Mouse (Mus musculus): Measurements from ENCODE around the gene 4933407L21Rik. TPM values are rescaled to one million over a fixed set of nuclear protein-coding genes. Genes with fewer than 3 reads are reported as not detected.

Gene 4933407L21Rik
- polyA plus RNA-seq, 1 experiment from 2014 or later, result not detected

GRCm38 (mm10) chr1:85906892-85907291 lies 21.4 kb upstream of the 4933407L21Rik start:
- Histone ChIP-seq H3K27me3 (ENCODE audit: control insufficient read depth, insufficient read depth, low read length) (no peaks in the 10 kb centered on the region), H3K9ac (replicated peaks; ENCODE audit: low read length) (no peak overlapping the region)

GRCm38 (mm10) chr1:85908754-85909590 lies 19.3 kb upstream of the 4933407L21Rik start:
- ATAC-seq (replicated peaks; ENCODE audit: insufficient number of reproducible peaks, low FRiP score, low TSS enrichment, low read depth) (no peak), DNase-seq (ENCODE audit: low spot score) (no peak)
- Histone ChIP-seq H3K9me3 (replicated peaks; ENCODE audit: control insufficient read depth, low read length) (no peaks in the 10 kb centered on the region), H3K4me3 (ENCODE audit: low read depth, low read length) (no peak overlapping the region), H3K27me3 (ENCODE audit: control insufficient read depth, insufficient read depth, low read length) (no peaks in the 10 kb centered on the region), H3K4me2 (ENCODE audit: low read depth, low read length) (no peak overlapping the region), H3K27ac (replicated peaks; ENCODE audit: low read depth, low read length) (no peak overlapping the region), H3K4me1 (ENCODE audit: control insufficient read depth, insufficient read depth, low read length) (no peaks in the 10 kb centered on the region), H3K9ac (replicated peaks; ENCODE audit: low read length) (no peak overlapping the region), H3K36me3 (replicated peaks; ENCODE audit: control insufficient read depth, insufficient read depth, low read depth, low read length) (peaks cover 5% of the 10 kb centered on the region)
- WGBS, result 72% methylated on average over 13 of the region's 13 CpGs

More at GRCm38 (mm10) chr1:85906892-85907291, 21.4 kb upstream of the 4933407L21Rik start:
- H3K27ac ChIP-seq (replicated peaks; ENCODE audit: low read depth, low read length), result no peak overlapping the region
- no peak overlapping the region for H3K4me2 ChIP-seq (ENCODE audit: low read depth, low read length)
- H3K4me3 ChIP-seq (ENCODE audit: low read depth, low read length), result no peak overlapping the region
- 91% methylated on average over 12 of the region's 12 CpGs for WGBS
- no peaks in the 10 kb centered on the region for H3K9me3 ChIP-seq (replicated peaks; ENCODE audit: control insufficient read depth, low read length)
- no peaks in the 10 kb centered on the region; the same call in 1 of the 2 replicates for H3K4me1 ChIP-seq (ENCODE audit: control insufficient read depth, insufficient read depth, low read length)
- no peak for ATAC-seq (replicated peaks; ENCODE audit: insufficient number of reproducible peaks, low FRiP score, low TSS enrichment, low read depth)
- peaks cover 8% of the 10 kb centered on the region for H3K36me3 ChIP-seq (replicated peaks; ENCODE audit: control insufficient read depth, insufficient read depth, low read depth, low read length)
- DNase-seq (ENCODE audit: low spot score), result no peak

- H3K9me3 ChIP-seq (replicated peaks; ENCODE audit: control insufficient read depth, low read length), result no peaks in the 10 kb centered on the region
- H3K4me1 ChIP-seq (ENCODE audit: control insufficient read depth, insufficient read depth, low read length), result no peaks in the 10 kb centered on the region
- no peak overlapping the region for H3K9ac ChIP-seq (replicated peaks; ENCODE audit: low read length)
- H3K4me3 ChIP-seq (ENCODE audit: low read depth, low read length), result no peak overlapping the region
- no peak overlapping the region for H3K27ac ChIP-seq (replicated peaks; ENCODE audit: low read depth, low read length)
- DNase-seq (ENCODE audit: low spot score) (no peak), ATAC-seq (replicated peaks; ENCODE audit: insufficient number of reproducible peaks, low FRiP score, low TSS enrichment, low read depth) (no peak)
- H3K27me3 ChIP-seq (ENCODE audit: control insufficient read depth, insufficient read depth, low read length), result no peaks in the 10 kb centered on the region
- WGBS, result 90% methylated on average over 7 of the region's 7 CpGs
- no peaks in the 10 kb centered on the region for H3K36me3 ChIP-seq (replicated peaks; ENCODE audit: control insufficient read depth, insufficient read depth, low read depth, low read length)
- no peak overlapping the region for H3K4me2 ChIP-seq (ENCODE audit: low read depth, low read length)
Measured at GRCm38 (mm10) chr1:85913078-85913755, 15.1 kb upstream of the 4933407L21Rik start.

- no peak for DNase-seq (ENCODE audit: low spot score)
- H3K9ac ChIP-seq (replicated peaks; ENCODE audit: low read length), result no peak overlapping the region
- H3K36me3 ChIP-seq (replicated peaks; ENCODE audit: control insufficient read depth, insufficient read depth, low read depth, low read length), result no peaks in the 10 kb centered on the region
- H3K4me1 ChIP-seq (ENCODE audit: control insufficient read depth, insufficient read depth, low read length), result no peaks in the 10 kb centered on the region
- H3K27me3 ChIP-seq (ENCODE audit: control insufficient read depth, insufficient read depth, low read length), result no peaks in the 10 kb centered on the region
- no peak for ATAC-seq (replicated peaks; ENCODE audit: insufficient number of reproducible peaks, low FRiP score, low TSS enrichment, low read depth)
- no peak overlapping the region for H3K4me2 ChIP-seq (ENCODE audit: low read depth, low read length)
- H3K27ac ChIP-seq (replicated peaks; ENCODE audit: low read depth, low read length), result no peak overlapping the region
- H3K9me3 ChIP-seq (replicated peaks; ENCODE audit: control insufficient read depth, low read length), result no peaks in the 10 kb centered on the region
- H3K4me3 ChIP-seq (ENCODE audit: low read depth, low read length), result no peak overlapping the region
Measured at GRCm38 (mm10) chr1:85915890-85916289, 12.4 kb upstream of the 4933407L21Rik start.

GRCm38 (mm10) chr1:85916830-85917450 lies 11.3 kb upstream of the 4933407L21Rik start:
- H3K9me3 ChIP-seq (replicated peaks; ENCODE audit: control insufficient read depth, low read length), result no peaks in the 10 kb centered on the region
- H3K27me3 ChIP-seq (ENCODE audit: control insufficient read depth, insufficient read depth, low read length), result no peaks in the 10 kb centered on the region
- no peak overlapping the region for H3K9ac ChIP-seq (replicated peaks; ENCODE audit: low read length)
- no peak overlapping the region for H3K4me2 ChIP-seq (ENCODE audit: low read depth, low read length)
- peak; percentile 72 for ATAC-seq (replicated peaks; ENCODE audit: insufficient number of reproducible peaks, low FRiP score, low TSS enrichment, low read depth)
- 41% methylated on average over 4 of the region's 4 CpGs for WGBS
- H3K4me3 ChIP-seq (ENCODE audit: low read depth, low read length), result no peak overlapping the region
- peak; percentile 68 for DNase-seq (ENCODE audit: low spot score)
- no peaks in the 10 kb centered on the region for H3K4me1 ChIP-seq (ENCODE audit: control insufficient read depth, insufficient read depth, low read length)
- H3K27ac ChIP-seq (replicated peaks; ENCODE audit: low read depth, low read length), result no peak overlapping the region
- H3K36me3 ChIP-seq (replicated peaks; ENCODE audit: control insufficient read depth, insufficient read depth, low read depth, low read length), result no peaks in the 10 kb centered on the region

GRCm38 (mm10) chr1:85919621-85920020 lies 8.7 kb upstream of the 4933407L21Rik start:
- Histone ChIP-seq H3K9me3 (replicated peaks; ENCODE audit: control insufficient read depth, low read length) (no peaks in the 10 kb centered on the region), H3K36me3 (replicated peaks; ENCODE audit: control insufficient read depth, insufficient read depth, low read depth, low read length) (no peaks in the 10 kb centered on the region), H3K4me1 (ENCODE audit: control insufficient read depth, insufficient read depth, low read length) (no peaks in the 10 kb centered on the region), H3K4me2 (ENCODE audit: low read depth, low read length) (no peak overlapping the region), H3K4me3 (ENCODE audit: low read depth, low read length) (no peak overlapping the region), H3K27ac (replicated peaks; ENCODE audit: low read depth, low read length) (no peak overlapping the region), H3K9ac (replicated peaks; ENCODE audit: low read length) (no peak overlapping the region), H3K27me3 (ENCODE audit: control insufficient read depth, insufficient read depth, low read length) (no peaks in the 10 kb centered on the region)
- DNase-seq (ENCODE audit: low spot score), result no peak
- 82% methylated on average over 7 of the region's 7 CpGs for WGBS
- ATAC-seq (replicated peaks; ENCODE audit: insufficient number of reproducible peaks, low FRiP score, low TSS enrichment, low read depth), result no peak

GRCm38 (mm10) chr1:85921725-85922124 lies 6.6 kb upstream of the 4933407L21Rik start:
- ATAC-seq (replicated peaks; ENCODE audit: insufficient number of reproducible peaks, low FRiP score, low TSS enrichment, low read depth) (no peak), DNase-seq (ENCODE audit: low spot score) (no peak)
- Histone ChIP-seq H3K4me3 (ENCODE audit: low read depth, low read length) (no peak overlapping the region), H3K4me1 (ENCODE audit: control insufficient read depth, insufficient read depth, low read length) (no peaks in the 10 kb centered on the region), H3K4me2 (ENCODE audit: low read depth, low read length) (no peak overlapping the region), H3K36me3 (replicated peaks; ENCODE audit: control insufficient read depth, insufficient read depth, low read depth, low read length) (no peaks in the 10 kb centered on the region), H3K27ac (replicated peaks; ENCODE audit: low read depth, low read length) (no peak overlapping the region), H3K27me3 (ENCODE audit: control insufficient read depth, insufficient read depth, low read length) (no peaks in the 10 kb centered on the region), H3K9ac (replicated peaks; ENCODE audit: low read length) (no peak overlapping the region), H3K9me3 (replicated peaks; ENCODE audit: control insufficient read depth, low read length) (no peaks in the 10 kb centered on the region)
- WGBS, result 83% methylated on average over 7 of the region's 7 CpGs

All from embryonic facial prominence, embryonic 11.5 days (tissue).